Mouse (Mus musculus) left cerebral cortex, adult 11 months (tissue): Measurements from ENCODE around the gene Prkar1a.
A peak's percentile ranks its signal among the peaks of the same experiment; 100 is the strongest.
"Not testable (repeated sequence)": the region's sequence is repeated elsewhere in the genome, so short reads cannot be mapped to it uniquely, and the experiment has no call there.

Source experiments
- DNase-seq: peaks from one replicate; pipeline ENCODE4 v3.0.0; 2022; ENCODE audit warnings: low spot score

Prkar1a gene

GRCm38 (mm10) chr11:109649206-109649605 lies at the start of gene Prkar1a:
Gene Prkar1a (plus strand): TSS chr11:109649405.
- DNase-seq: no peak

- DNase-seq: no peak
These were observed 41.6 kb upstream of the Prkar1a start for GRCm38 (mm10) chr11:109607600-109607999.

GRCm38 (mm10) chr11:109608976-109609625 lies 40.1 kb upstream of the Prkar1a start:
- DNase-seq: no peak

- DNase-seq: no peak
These were observed 39.0 kb upstream of the Prkar1a start for GRCm38 (mm10) chr11:109610046-109610794.

- no peak for DNase-seq
These were observed 38.4 kb upstream of the Prkar1a start for GRCm38 (mm10) chr11:109610795-109611302.

GRCm38 (mm10) chr11:109611303-109612149 lies 37.7 kb upstream of the Prkar1a start, which contains the start of gene Wipi1:
Gene Wipi1 (minus strand): TSS chr11:109611967.
- DNase-seq: peak; percentile 98

- DNase-seq: no peak
These were observed 36.2 kb upstream of the Prkar1a start for GRCm38 (mm10) chr11:109612871-109613529.

- DNase-seq: no peak
These were observed 33.9 kb upstream of the Prkar1a start for GRCm38 (mm10) chr11:109615286-109615685.

GRCm38 (mm10) chr11:109616352-109616751 lies 32.9 kb upstream of the Prkar1a start:
- DNase-seq: no peak

GRCm38 (mm10) chr11:109616766-109617165 lies 32.4 kb upstream of the Prkar1a start:
- no peak for DNase-seq

GRCm38 (mm10) chr11:109619055-109619454 lies 30.1 kb upstream of the Prkar1a start:
- not testable (repeated sequence) for DNase-seq

GRCm38 (mm10) chr11:109620356-109620755 lies 28.8 kb upstream of the Prkar1a start:
- DNase-seq: no peak

- DNase-seq: no peak
These were observed 28.0 kb upstream of the Prkar1a start for GRCm38 (mm10) chr11:109621183-109621582.

- no peak for DNase-seq
These were observed 26.6 kb upstream of the Prkar1a start for GRCm38 (mm10) chr11:109622518-109623037.

GRCm38 (mm10) chr11:109623238-109623637 lies 26.0 kb upstream of the Prkar1a start:
- DNase-seq: no peak

- no peak for DNase-seq
These were observed 21.6 kb upstream of the Prkar1a start for GRCm38 (mm10) chr11:109627648-109628047.

GRCm38 (mm10) chr11:109628099-109628498 lies 21.1 kb upstream of the Prkar1a start:
- DNase-seq: no peak

- DNase-seq: no peak
These were observed 20.1 kb upstream of the Prkar1a start for GRCm38 (mm10) chr11:109629021-109629521.

- no peak for DNase-seq
These were observed 14.3 kb upstream of the Prkar1a start for GRCm38 (mm10) chr11:109634928-109635327.

GRCm38 (mm10) chr11:109635871-109636395 lies 13.3 kb upstream of the Prkar1a start:
- DNase-seq: no peak
